Mouse (Mus musculus): ENCODE data around the gene Arl11.

- TF ChIP-seq CTCF (IDR thresholded peaks at IDR 0.05; ENCODE audit: low read depth) (peak; percentile 94), EP300 (IDR thresholded peaks at IDR 0.05; ENCODE audit: low read depth) (peak; percentile 23; the same call in 1 of the 2 replicates)
Observed at GRCm38 (mm10) chr14:61330996-61331561, 21.5 kb downstream of the Arl11 start.

Data from heart, postnatal 0 days (tissue).